Mouse (Mus musculus) thymus, adult 2 months (tissue): ENCODE measurements around the gene Prok1. TPM values are rescaled to one million over a fixed set of nuclear protein-coding genes. Genes with fewer than 3 reads are reported as not detected.

ENCODE experiments used
- DNase-seq: peaks from one replicate; pipeline ENCODE4 v3.0.0; 2021
- H3K27ac ChIP-seq: fragments of 200-500 bp; 2 replicates; pipeline ENCODE4 v1.5.1; 2012; ENCODE audit warnings: low read length, control low read depth; ENCODE audit not compliant: control insufficient read depth, insufficient read depth
- H3K27me3 ChIP-seq: fragments of 200-500 bp; 2 replicates; pipeline ENCODE4 v1.6.1; 2012; ENCODE audit warnings: mild to moderate bottlenecking, low read length, moderate library complexity, mixed read lengths; ENCODE audit not compliant: control insufficient read depth, insufficient read depth
- H3K36me3 ChIP-seq: fragments of 200-500 bp; 2 replicates; pipeline ENCODE4 v1.6.1; 2012; ENCODE audit warnings: mild to moderate bottlenecking, low read length, moderate library complexity; ENCODE audit not compliant: control insufficient read depth, insufficient read depth
- H3K4me1 ChIP-seq: fragments of 200-500 bp; replicated peaks from 2 replicates; pipeline ENCODE4 v1.6.1; 2012; ENCODE audit warnings: low read length; ENCODE audit not compliant: control insufficient read depth, insufficient read depth
- H3K4me3 ChIP-seq: fragments of 200-500 bp; 2 replicates; pipeline ENCODE4 v1.5.1; 2012; ENCODE audit warnings: mild to moderate bottlenecking, low read length, control low read depth, moderate library complexity; ENCODE audit not compliant: control insufficient read depth, insufficient read depth
- CTCF ChIP-seq: fragments of 200-500 bp; IDR thresholded peaks from 2 replicates; pipeline ENCODE4 v1.5.1; 2012; ENCODE audit warnings: mild to moderate bottlenecking, control low read depth, low read length, moderate library complexity, borderline replicate concordance; ENCODE audit not compliant: control insufficient read depth, poor library complexity, insufficient read depth; ENCODE audit errors: extremely low read depth
- POLR2A ChIP-seq: fragments of 200-500 bp; IDR thresholded peaks from 2 replicates; pipeline ENCODE4 v1.6.1; 2012; ENCODE audit warnings: mild to moderate bottlenecking, low read length, control low read depth, moderate library complexity; ENCODE audit not compliant: control insufficient read depth, poor library complexity, insufficient read depth; ENCODE audit errors: extremely low read depth
- WGBS: fragments of 180-500 bp; shearing (Covaris S2); methylation state at CpG from one replicate; pipeline ENCODE4 v1.1.7; 2018; 5-methylcytosine and 5-hydroxymethylcytosine counted together
- polyA plus RNA-seq: library from polyadenylated mRNA; depleted of rRNA; stranded (reverse); fragments of >200 nt; gene quantifications from 2 replicates; pipeline ENCODE4 v1.2.3, GENCODE M21; 2012

Prok1 gene
- polyA plus RNA-seq, 1 experiment = 0.70 TPM

GRCm38 (mm10) chr3:107255992-107256391 lies 16.5 kb upstream of the Prok1 start:
- Histone ChIP-seq H3K4me3 (no peak overlapping the region), H3K27me3 (no peaks in the 10 kb centered on the region), H3K4me1 (peaks cover 5% of the 10 kb centered on the region), H3K36me3 (no peaks in the 10 kb centered on the region), H3K27ac (no peak overlapping the region)
- no peak for DNase-seq
- TF ChIP-seq POLR2A (no peak), CTCF (no peak)
- WGBS = 93% methylated on average over 3 of the region's 3 CpGs

- H3K27ac ChIP-seq = no peak overlapping the region
- DNase-seq = no peak
- TF ChIP-seq CTCF = no peak
- no peak for TF ChIP-seq POLR2A
- H3K36me3 ChIP-seq = no peaks in the 10 kb centered on the region
- no peak overlapping the region for H3K4me3 ChIP-seq
- 87% methylated on average over 5 of the region's 5 CpGs for WGBS
- 0 out of 2 replicates have a peak, but pooled peaks cover 2% of the 10 kb centered on the region for H3K4me1 ChIP-seq
- H3K27me3 ChIP-seq = no peaks in the 10 kb centered on the region
These were observed 14.4 kb upstream of the Prok1 start for GRCm38 (mm10) chr3:107253925-107254324.

GRCm38 (mm10) chr3:107252035-107252434 lies 12.5 kb upstream of the Prok1 start:
- Histone ChIP-seq H3K27ac (no peak overlapping the region), H3K36me3 (no peaks in the 10 kb centered on the region), H3K4me1 (0 out of 2 replicates have a peak, but pooled peaks cover 2% of the 10 kb centered on the region), H3K4me3 (no peak overlapping the region), H3K27me3 (no peaks in the 10 kb centered on the region)
- DNase-seq = no peak
- 7% methylated on average over 4 of the region's 4 CpGs for WGBS
- TF ChIP-seq POLR2A (no peak), CTCF (no peak)

DNA sequence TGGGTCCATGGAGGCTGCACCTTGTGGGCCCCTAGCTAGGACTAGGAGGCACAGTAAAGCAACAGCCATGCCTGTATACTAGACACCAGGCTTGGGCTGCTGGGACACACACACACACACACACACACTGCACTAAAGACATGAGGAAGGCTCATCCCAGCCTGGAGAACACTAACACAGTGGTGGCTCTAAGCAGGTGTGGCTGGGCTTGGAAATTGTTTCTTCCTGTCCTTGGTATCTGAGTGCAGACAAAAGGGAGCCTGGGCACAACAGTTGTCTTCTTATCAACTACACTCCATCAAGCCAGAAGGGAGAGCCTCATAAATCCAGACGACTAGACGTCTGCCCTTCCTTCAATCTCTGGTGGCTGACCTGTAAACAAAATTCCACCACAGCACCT lies 10.8 kb upstream of the Prok1 start:
- no peak overlapping the region for H3K27ac ChIP-seq
- H3K4me1 ChIP-seq = 0 out of 2 replicates have a peak, but pooled peaks cover 2% of the 10 kb centered on the region
- WGBS = 58% methylated on average over 2 of the region's 2 CpGs
- DNase-seq = no peak
- no peaks in the 10 kb centered on the region for H3K27me3 ChIP-seq
- no peak for TF ChIP-seq CTCF
- no peak for TF ChIP-seq POLR2A
- H3K36me3 ChIP-seq = no peaks in the 10 kb centered on the region
- H3K4me3 ChIP-seq = no peak overlapping the region

DNA sequence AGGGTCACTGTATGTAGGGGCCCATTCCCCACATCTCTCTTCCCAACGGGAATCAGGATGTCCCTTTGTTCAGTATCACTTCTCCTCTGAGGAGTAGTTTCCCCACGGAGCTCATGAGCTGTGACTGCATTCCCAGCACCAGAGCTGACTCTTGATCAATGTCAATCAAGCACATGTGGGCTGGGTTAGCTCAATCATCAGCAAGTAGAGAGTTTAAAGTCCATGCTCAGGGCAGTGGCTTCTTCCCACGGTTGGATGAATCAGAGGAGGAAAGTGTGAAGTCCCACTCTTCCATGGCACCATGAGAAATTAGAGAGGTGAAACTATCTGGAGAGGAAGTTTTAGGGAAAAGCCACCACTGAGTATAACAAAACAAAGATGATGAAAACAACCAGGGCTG lies 9.5 kb upstream of the Prok1 start:
- Histone ChIP-seq H3K27me3 (no peaks in the 10 kb centered on the region), H3K4me3 (no peak overlapping the region), H3K36me3 (no peaks in the 10 kb centered on the region), H3K27ac (no peak overlapping the region), H3K4me1 (0 out of 2 replicates have a peak, but pooled peaks cover 2% of the 10 kb centered on the region)
- DNase-seq = no peak
- 67% methylated on average over 3 of the region's 3 CpGs for WGBS
- no peak for TF ChIP-seq POLR2A
- no peak for TF ChIP-seq CTCF

- no peaks in the 10 kb centered on the region for H3K36me3 ChIP-seq
- 0 out of 2 replicates have a peak, but pooled peaks cover 2% of the 10 kb centered on the region for H3K4me1 ChIP-seq
- DNase-seq = no peak
- WGBS = 96% methylated on average over 6 of the region's 6 CpGs
- no peak for TF ChIP-seq CTCF
- TF ChIP-seq POLR2A = no peak
- H3K4me3 ChIP-seq = no peak overlapping the region
- H3K27me3 ChIP-seq = no peaks in the 10 kb centered on the region
- no peak overlapping the region for H3K27ac ChIP-seq
These were observed 7.4 kb upstream of the Prok1 start for GRCm38 (mm10) chr3:107246876-107247275.

DNA sequence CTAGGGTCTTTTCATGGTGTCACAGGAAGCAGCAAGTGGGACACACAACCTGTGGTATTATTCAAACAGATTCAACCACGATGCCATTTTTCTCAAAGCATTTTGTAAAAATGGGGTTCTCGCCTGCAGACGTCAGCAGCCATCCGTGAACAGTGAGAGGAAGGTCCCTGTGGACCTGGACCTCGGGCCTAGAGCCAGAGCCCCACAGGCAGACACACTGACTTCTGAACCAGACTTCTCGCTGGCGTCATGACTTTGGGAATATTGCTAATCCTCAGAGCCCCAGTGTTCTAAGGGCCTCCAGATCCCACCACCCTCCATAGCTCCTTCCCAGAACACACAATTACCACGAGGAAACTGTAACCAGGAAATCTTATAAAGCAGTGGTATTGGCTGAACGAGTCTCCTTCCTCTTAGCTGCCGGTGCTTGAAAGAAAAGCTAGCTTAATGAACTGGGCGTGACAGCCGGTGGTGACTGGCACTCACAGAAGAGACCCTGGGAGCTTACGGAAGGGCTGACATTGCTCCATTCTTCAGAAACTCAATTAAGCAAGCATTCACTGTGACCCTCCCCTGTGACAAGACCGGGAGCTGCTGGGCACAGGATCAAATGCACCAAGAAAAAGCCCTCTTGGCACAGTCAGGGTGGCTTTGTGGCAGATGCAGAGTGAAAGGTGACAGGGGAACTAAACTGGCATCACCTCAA lies 2.0 kb upstream of the Prok1 start:
- WGBS = 45% methylated on average over 14 of the region's 14 CpGs
- H3K4me3 ChIP-seq = no peak overlapping the region
- no peaks in the 10 kb centered on the region for H3K36me3 ChIP-seq
- H3K4me1 ChIP-seq = peaks cover 2% of the 10 kb centered on the region; the same call in 1 of the 2 replicates
- TF ChIP-seq CTCF (no peak), POLR2A (no peak)
- no peak for DNase-seq
- no peaks in the 10 kb centered on the region for H3K27me3 ChIP-seq
- no peak overlapping the region for H3K27ac ChIP-seq

GRCm38 (mm10) chr3:107238471-107238980 lies 981 bp downstream of the Prok1 start:
- no peak overlapping the region for H3K4me3 ChIP-seq
- WGBS = 82% methylated on average over 8 of the region's 8 CpGs
- no peak overlapping the region for H3K27ac ChIP-seq
- no peak for DNase-seq
- TF ChIP-seq CTCF = no peak
- H3K36me3 ChIP-seq = no peaks in the 10 kb centered on the region
- no peaks in the 10 kb centered on the region for H3K27me3 ChIP-seq
- H3K4me1 ChIP-seq = peaks cover 2% of the 10 kb centered on the region; the same call in 1 of the 2 replicates
